ENCODE assay signal across 17 mouse cellular contexts in the genomic region with DNA sequence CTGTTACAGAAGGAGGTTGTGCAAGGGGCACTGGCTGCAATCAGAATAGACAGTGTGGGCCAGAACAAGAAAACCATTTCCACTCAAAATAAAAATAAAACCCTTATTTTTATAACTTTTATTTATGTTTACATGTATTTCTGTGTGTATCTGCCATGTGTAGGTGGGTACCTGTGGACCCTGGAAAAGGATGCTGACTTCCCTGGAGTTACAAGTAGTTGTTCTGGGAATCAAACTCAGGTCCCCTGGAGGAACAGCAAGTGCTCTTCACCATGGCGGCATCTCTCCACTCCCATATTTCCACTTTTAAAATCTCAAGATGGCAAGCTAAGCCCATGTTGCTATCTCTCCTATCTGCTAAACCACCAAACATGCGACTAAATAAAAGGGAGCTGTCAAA. TPM values are rescaled to one million over a fixed set of nuclear protein-coding genes. Genes with fewer than 3 reads are reported as not detected.
DNase-seq lines count a peak whose midpoint lies in the region; ATAC-seq and TF ChIP-seq lines count a peak whose summit lies in the region.
"Had no signal": no experiment of that assay in that cellular context is flagged by ENCODE, and none has a peak within 500 bp of the region (broad histone marks: within the 10 kb centered on the region; RNA-seq: fewer than 3 reads in every experiment).

No protein-coding gene starts in this region.

- TF ChIP-seq CTCF in heart, postnatal 0 days (IDR thresholded peaks at IDR 0.05; ENCODE audit: low read depth): no peak
- no peak for TF ChIP-seq CTCF in lung, embryonic 14.5 days (IDR thresholded peaks at IDR 0.05; ENCODE audit: low read depth)

- WGBS in heart, postnatal 0 days: 44% methylated on average over 2 of the region's 2 CpGs
- 55% methylated on average over 2 of the region's 2 CpGs for WGBS in lung, embryonic 14.5 days
- WGBS in intestine, embryonic 15.5 days: 52% methylated on average over 2 of the region's 2 CpGs

- peak; percentile 20; the same call in 1 of the 2 replicates for ATAC-seq in cerebellum, adult (ENCODE audit: insufficient number of reproducible peaks, low FRiP score, low TSS enrichment)
- ATAC-seq in heart, postnatal 0 days (ENCODE audit: insufficient read depth, low read depth): no peak
- ATAC-seq in lung, embryonic 14.5 days (ENCODE audit: insufficient read depth): 0 out of 2 replicates have a peak, but pooled peaks have one; percentile 11
- peak; percentile 31; the same call in 1 of the 2 replicates for ATAC-seq in intestine, embryonic 15.5 days
- ATAC-seq: activated CD4-positive, CD25-positive, alpha-beta regulatory T cell, adult 4 months; inflammation-experienced regulatory T-cells, adult 6 months; lung, postnatal 0 days had no signal

- H3K4me2 ChIP-seq in heart, postnatal 0 days (ENCODE audit: low read depth, low read length): no peak overlapping the region
- no peak overlapping the region for H3K4me2 ChIP-seq in lung, embryonic 14.5 days
- no peak overlapping the region for H3K4me2 ChIP-seq in intestine, embryonic 15.5 days (replicated peaks)

- H3K9me3 ChIP-seq in heart, postnatal 0 days (replicated peaks; ENCODE audit: control insufficient read depth, low read length): no peaks in the 10 kb centered on the region
- H3K9me3 ChIP-seq in lung, embryonic 14.5 days (ENCODE audit: low read depth, low read length): no peaks in the 10 kb centered on the region
- H3K9me3 ChIP-seq in intestine, embryonic 15.5 days: no peaks in the 10 kb centered on the region

- no peak for TF ChIP-seq EP300 in heart, postnatal 0 days (IDR thresholded peaks at IDR 0.05; ENCODE audit: low read depth)

- no peak overlapping the region for H3K4me3 ChIP-seq in heart, postnatal 0 days (ENCODE audit: low read depth, low read length)
- no peak overlapping the region for H3K4me3 ChIP-seq in lung, embryonic 14.5 days (ENCODE audit: low read depth, low read length)
- no peak overlapping the region for H3K4me3 ChIP-seq in intestine, embryonic 15.5 days (replicated peaks)

- no peaks in the 10 kb centered on the region for H3K27me3 ChIP-seq in heart, postnatal 0 days (ENCODE audit: control insufficient read depth, insufficient read depth, low read length)
- H3K27me3 ChIP-seq in lung, embryonic 14.5 days (ENCODE audit: insufficient read depth, low read length): no peaks in the 10 kb centered on the region
- H3K27me3 ChIP-seq in intestine, embryonic 15.5 days (replicated peaks): no peaks in the 10 kb centered on the region
- H3K27me3 ChIP-seq: CH12.LX had no signal

- H3K27ac ChIP-seq in heart, postnatal 0 days (ENCODE audit: low read depth): peak overlapping the region; percentile 23; the same call in 1 of the 2 replicates
- H3K27ac ChIP-seq in lung, embryonic 14.5 days (ENCODE audit: low read depth): no peak overlapping the region
- 0 out of 2 replicates have a peak overlapping the region, but pooled peaks have one; percentile 15 for H3K27ac ChIP-seq in intestine, embryonic 15.5 days

- intact Hi-C loops in heart, postnatal 36 days (cut with DNase I): no loop called here

- no peaks in the 10 kb centered on the region for H3K4me1 ChIP-seq in heart, postnatal 0 days (ENCODE audit: control insufficient read depth, insufficient read depth)
- H3K4me1 ChIP-seq in lung, embryonic 14.5 days (ENCODE audit: insufficient read depth): peaks cover 3% of the 10 kb centered on the region; the same call in 1 of the 2 replicates
- H3K4me1 ChIP-seq in intestine, embryonic 15.5 days (replicated peaks): 0 out of 2 replicates have a peak, but pooled peaks cover 3% of the 10 kb centered on the region

- H3K9ac ChIP-seq in heart, postnatal 0 days (replicated peaks; ENCODE audit: low read depth, low read length): no peak overlapping the region
- H3K9ac ChIP-seq in lung, embryonic 14.5 days: no peak overlapping the region
- H3K9ac ChIP-seq in intestine, embryonic 15.5 days: no peak overlapping the region

- DNase-seq in cerebellum, adult 18-20 months: no peak
- no peak for DNase-seq in heart, postnatal 0 days (ENCODE audit: low spot score)
- no peak for DNase-seq in heart, postnatal 36 days
- no peak for DNase-seq in lung, embryonic 14.5 days
- no peak for DNase-seq in lung, postnatal 36 days
- no peak for DNase-seq in left cerebral cortex, adult 8-10 months (ENCODE audit: low spot score in 2 of 2)
- DNase-seq: cerebellum, adult 11-12 months had no signal

- H3K36me3 ChIP-seq in heart, postnatal 0 days (replicated peaks; ENCODE audit: control insufficient read depth, insufficient read depth, low read length): peaks cover 17% of the 10 kb centered on the region; the same call in 1 of the 2 replicates
- peaks cover 26% of the 10 kb centered on the region; the same call in 1 of the 2 replicates for H3K36me3 ChIP-seq in lung, embryonic 14.5 days (ENCODE audit: insufficient read depth)
- no peaks in the 10 kb centered on the region for H3K36me3 ChIP-seq in intestine, embryonic 15.5 days

RNA-seq across cellular contexts. Expression of a gene that starts 13.1 kb away (rescaled TPM):
- total RNA-seq in heart, postnatal 0 days (2014; rRNA removed; ENCODE audit: low replicate concordance): 27.1 and 29.8 TPM in 2 replicates
- polyA plus RNA-seq in heart, postnatal 0 days (2015; fragmentation: Nextera tagmentation; extraction: Ambion mirVana): 12.9 and 13.7 TPM in 2 replicates
- 10 to 100 TPM; 11.0 to 14.1 TPM for total RNA-seq in heart, postnatal 36 days (2021)
- 49.2 and 52.4 TPM in 2 replicates for polyA plus RNA-seq in lung, embryonic 14.5 days (2014; fragmentation: Nextera tagmentation; extraction: Ambion mirVana)
- 28.0 and 31.1 TPM in 2 replicates for polyA plus RNA-seq in intestine, embryonic 15.5 days (2015; fragmentation: Nextera tagmentation; extraction: Ambion mirVana)
- 10 to 100 TPM; 16.9 to 19.9 (median 19.5) TPM for total RNA-seq in left cerebral cortex, adult 8-10 months (2022)
- polyA plus RNA-seq: activated CD4-positive, CD25-positive, alpha-beta regulatory T cell, adult 4 months had no signal

RNA-seq across cellular contexts. Expression of a gene that starts 36.3 kb away (rescaled TPM):
- not detected in 2 replicates for total RNA-seq in heart, postnatal 0 days (2014; rRNA removed; ENCODE audit: low replicate concordance)
- polyA plus RNA-seq in heart, postnatal 0 days (2015; fragmentation: Nextera tagmentation; extraction: Ambion mirVana): 0.22 and 0.52 TPM in 2 replicates
- total RNA-seq in heart, postnatal 36 days (2021): not detected
- polyA plus RNA-seq in lung, embryonic 14.5 days (2014; fragmentation: Nextera tagmentation; extraction: Ambion mirVana): 0.81 and 0.82 TPM in 2 replicates
- polyA plus RNA-seq in intestine, embryonic 15.5 days (2015; fragmentation: Nextera tagmentation; extraction: Ambion mirVana): 0.41 and 0.44 TPM in 2 replicates
- under 1 TPM in 3 of 4 experiments, not detected in 1; 0.35 to 0.80 (median 0.53) TPM for total RNA-seq in left cerebral cortex, adult 8-10 months (2022)
- total RNA-seq: CH12.LX; common myeloid progenitor, adult 5-6 weeks; left cerebral cortex, postnatal 14 days; liver, adult 2 months had no signal
- polyA plus RNA-seq: inflammation-experienced regulatory T-cells, adult 6 months; liver, adult 2 months; spleen, adult 2 months had no signal
